25 mouse cellular contexts compared by ENCODE assay signal in genomic region chr3:131917734-131918534, GRCm38 (mm10).
DNase-seq lines count a peak whose midpoint lies in the region; ATAC-seq lines count a peak whose summit lies in the region.
"Had no signal": no experiment of that assay in that cellular context is flagged by ENCODE, and none has a peak within 500 bp of the region (broad histone marks: within the 10 kb centered on the region; RNA-seq: fewer than 3 reads in every experiment).

No protein-coding gene starts in this region.

- DNase-seq in forebrain, embryonic 14.5 days (ENCODE audit: low spot score): peak; percentile 29
- peak; percentile 57 for DNase-seq in heart, adult 11 months
- DNase-seq in heart, adult 8-10 months (ENCODE audit: low spot score): no peak
- no peak for DNase-seq in midbrain, embryonic 14.5 days
- DNase-seq: adrenal gland, adult 8-10 months; adrenal gland, postnatal 25 days; B cell, adult 2 months; cerebellum, adult 18-20 months; cerebellum, adult 9-10 months; cerebellum, postnatal 14 days; gastrocnemius, postnatal 14 days; heart, adult 2 months; kidney, adult 18-20 months; kidney, adult 9 months had no signal

- no peak overlapping the region for H3K4me3 ChIP-seq in forebrain, embryonic 14.5 days (ENCODE audit: low read depth, low read length)
- H3K4me3 ChIP-seq in forebrain, embryonic 12.5 days (replicated peaks): no peak overlapping the region
- no peak overlapping the region for H3K4me3 ChIP-seq in midbrain, embryonic 14.5 days (replicated peaks; ENCODE audit: low read depth, low read length)
- no peak overlapping the region for H3K4me3 ChIP-seq in midbrain, embryonic 15.5 days
- H3K4me3 ChIP-seq: heart, adult 2 months; hindbrain, embryonic 12.5 days had no signal

- no peaks in the 10 kb centered on the region for H3K4me1 ChIP-seq in forebrain, embryonic 14.5 days (ENCODE audit: control insufficient read depth, insufficient read depth, low read length)
- no peaks in the 10 kb centered on the region for H3K4me1 ChIP-seq in forebrain, embryonic 12.5 days
- H3K4me1 ChIP-seq in midbrain, embryonic 14.5 days (ENCODE audit: control insufficient read depth, insufficient read depth, low read length): no peaks in the 10 kb centered on the region
- 0 out of 2 replicates have a peak, but pooled peaks cover 2% of the 10 kb centered on the region for H3K4me1 ChIP-seq in midbrain, embryonic 15.5 days
- H3K4me1 ChIP-seq: hindbrain, embryonic 12.5 days had no signal

- WGBS in forebrain, embryonic 14.5 days: 72% methylated on average over 13 of the region's 13 CpGs
- 78% methylated on average over 13 of the region's 13 CpGs for WGBS in forebrain, embryonic 12.5 days
- WGBS in midbrain, embryonic 14.5 days: 77% methylated on average over 13 of the region's 13 CpGs
- 78% methylated on average over 13 of the region's 13 CpGs for WGBS in midbrain, embryonic 15.5 days

- no peaks in the 10 kb centered on the region for H3K36me3 ChIP-seq in forebrain, embryonic 14.5 days (ENCODE audit: control insufficient read depth, insufficient read depth, low read length)
- H3K36me3 ChIP-seq in forebrain, embryonic 12.5 days (replicated peaks): no peaks in the 10 kb centered on the region
- H3K36me3 ChIP-seq in midbrain, embryonic 14.5 days (ENCODE audit: control insufficient read depth, insufficient read depth, low read length): no peaks in the 10 kb centered on the region
- H3K36me3 ChIP-seq in midbrain, embryonic 15.5 days (replicated peaks): no peaks in the 10 kb centered on the region
- H3K36me3 ChIP-seq: G1E; hindbrain, embryonic 12.5 days had no signal

- H3K9me3 ChIP-seq in forebrain, embryonic 14.5 days (replicated peaks; ENCODE audit: control insufficient read depth, low read length): no peaks in the 10 kb centered on the region
- H3K9me3 ChIP-seq in forebrain, embryonic 12.5 days: no peaks in the 10 kb centered on the region
- H3K9me3 ChIP-seq in midbrain, embryonic 14.5 days (ENCODE audit: control insufficient read depth, low read length): peaks cover 4% of the 10 kb centered on the region; the same call in 1 of the 2 replicates
- no peaks in the 10 kb centered on the region for H3K9me3 ChIP-seq in midbrain, embryonic 15.5 days
- H3K9me3 ChIP-seq: hindbrain, embryonic 12.5 days had no signal

- peak; percentile 66; the same call in 1 of the 2 replicates for ATAC-seq in forebrain, embryonic 14.5 days
- no peak for ATAC-seq in forebrain, embryonic 12.5 days (ENCODE audit: low FRiP score)
- ATAC-seq in midbrain, embryonic 14.5 days (ENCODE audit: low FRiP score, low TSS enrichment): 0 out of 2 replicates have a peak, but pooled peaks have one; percentile 5
- no peak for ATAC-seq in midbrain, embryonic 15.5 days (replicated peaks)
- ATAC-seq in granulocyte monocyte progenitor cell, adult 5-6 weeks (replicated peaks; ENCODE audit: poor library complexity, severe bottlenecking): no peak
- ATAC-seq: activated CD4-positive, CD25-positive, alpha-beta regulatory T cell, adult 4 months; hindbrain, postnatal 0 days; inflammation-experienced regulatory T-cells, adult 6 months; intestine, embryonic 16.5 days had no signal

- no peak overlapping the region for H3K4me2 ChIP-seq in forebrain, embryonic 14.5 days (ENCODE audit: low read length)
- H3K4me2 ChIP-seq in forebrain, embryonic 12.5 days: no peak overlapping the region
- H3K4me2 ChIP-seq in midbrain, embryonic 14.5 days (ENCODE audit: low read length): no peak overlapping the region
- no peak overlapping the region for H3K4me2 ChIP-seq in midbrain, embryonic 15.5 days
- H3K4me2 ChIP-seq: heart, embryonic 11.5 days; hindbrain, embryonic 12.5 days had no signal

- H3K27ac ChIP-seq in forebrain, embryonic 14.5 days (ENCODE audit: low read depth, low read length): no peak overlapping the region
- H3K27ac ChIP-seq in forebrain, embryonic 12.5 days: no peak overlapping the region
- H3K27ac ChIP-seq in midbrain, embryonic 14.5 days (replicated peaks; ENCODE audit: low read depth, low read length): no peak overlapping the region
- no peak overlapping the region for H3K27ac ChIP-seq in midbrain, embryonic 15.5 days
- H3K27ac ChIP-seq: heart, adult 2 months; hindbrain, embryonic 12.5 days; hindbrain, postnatal 0 days had no signal

- no peak overlapping the region for H3K9ac ChIP-seq in forebrain, embryonic 14.5 days (ENCODE audit: low read length)
- H3K9ac ChIP-seq in forebrain, embryonic 12.5 days: no peak overlapping the region
- no peak overlapping the region for H3K9ac ChIP-seq in midbrain, embryonic 14.5 days (replicated peaks; ENCODE audit: low read length)
- no peak overlapping the region for H3K9ac ChIP-seq in midbrain, embryonic 15.5 days
- H3K9ac ChIP-seq: hindbrain, embryonic 12.5 days had no signal

- H3K27me3 ChIP-seq in forebrain, embryonic 14.5 days (replicated peaks; ENCODE audit: control insufficient read depth, insufficient read depth, low read length): no peaks in the 10 kb centered on the region
- no peaks in the 10 kb centered on the region for H3K27me3 ChIP-seq in forebrain, embryonic 12.5 days
- no peaks in the 10 kb centered on the region for H3K27me3 ChIP-seq in midbrain, embryonic 14.5 days (ENCODE audit: control insufficient read depth, insufficient read depth, low read length)
- no peaks in the 10 kb centered on the region for H3K27me3 ChIP-seq in midbrain, embryonic 15.5 days (replicated peaks)
- H3K27me3 ChIP-seq: CH12.LX; hindbrain, embryonic 12.5 days had no signal

Comparison
In these comparisons a context has a peak if more than half of its experiments do, and no peak if none do; other contexts are left out.
1. ATAC-seq: peak in forebrain, embryonic 14.5 days (single experiment) and midbrain, embryonic 14.5 days (single experiment); none in forebrain, embryonic 12.5 days (single experiment), midbrain, embryonic 15.5 days (single experiment) and granulocyte monocyte progenitor cell, adult 5-6 weeks (single experiment).
2. DNase-seq: peak in forebrain, embryonic 14.5 days (single experiment) and heart, adult 11 months (single experiment); none in heart, adult 8-10 months (single experiment) and midbrain, embryonic 14.5 days (single experiment).